Mouse (Mus musculus) limb, embryonic 12.5 days (tissue): ENCODE data around the gene Fitm1. TPM values are rescaled to one million over a fixed set of nuclear protein-coding genes. Genes with fewer than 3 reads are reported as not detected.

ENCODE experiments used
- ATAC-seq: fragments of 200-750 bp; cut with Nextera tagmentation; 2 replicates; pipeline ENCODE4 v1.8.0; 2017; ENCODE audit warnings: low read depth, moderate TSS enrichment; ENCODE audit not compliant: insufficient number of reproducible peaks, insufficient read depth, low FRiP score, low TSS enrichment
- H3K27ac ChIP-seq: fragments of 300-500 bp; sonication (generic); 2 replicates; pipeline ENCODE4 v1.5.1; 2016; ENCODE audit warnings: mild to moderate bottlenecking, moderate library complexity
- H3K27me3 ChIP-seq: fragments of 300-500 bp; sonication (generic); 2 replicates; pipeline ENCODE4 v1.6.1; 2016; ENCODE audit warnings: mild to moderate bottlenecking, moderate library complexity
- H3K36me3 ChIP-seq: fragments of 300-500 bp; sonication (generic); 2 replicates; pipeline ENCODE4 v1.6.1; 2016; ENCODE audit warnings: mild to moderate bottlenecking, moderate library complexity
- H3K4me1 ChIP-seq: fragments of 300-500 bp; sonication (generic); replicated peaks from 2 replicates; pipeline ENCODE4 v1.6.1; 2016
- H3K4me2 ChIP-seq: fragments of 300-500 bp; sonication (generic); 2 replicates; pipeline ENCODE4 v1.6.1; 2016; ENCODE audit warnings: mild to moderate bottlenecking, moderate library complexity
- H3K4me3 ChIP-seq: fragments of 300-500 bp; sonication (generic); replicated peaks from 2 replicates; pipeline ENCODE4 v1.5.1; 2016; ENCODE audit warnings: mild to moderate bottlenecking
- H3K9ac ChIP-seq: fragments of 300-500 bp; sonication (generic); replicated peaks from 2 replicates; pipeline ENCODE4 v1.6.1; 2016; ENCODE audit warnings: mild to moderate bottlenecking, moderate library complexity
- H3K9me3 ChIP-seq: fragments of 300-500 bp; sonication (generic); 2 replicates; pipeline ENCODE4 v1.6.1; 2016; ENCODE audit warnings: mild to moderate bottlenecking, moderate library complexity
- WGBS: fragments of 180-500 bp; shearing (Covaris S2); methylation state at CpG from one replicate; pipeline ENCODE4 v1.1.7; 2016; 5-methylcytosine and 5-hydroxymethylcytosine counted together
- polyA plus RNA-seq: library from polyadenylated mRNA; unstranded; fragments of >200 nt; fragmentation: Nextera tagmentation; extraction: Ambion mirVana; gene quantifications from 2 replicates; pipeline ENCODE4 v1.2.1, GENCODE M21; 2016

Gene Fitm1
- polyA plus RNA-seq, 1 experiment from 2014 or later: 16.0 TPM

DNA sequence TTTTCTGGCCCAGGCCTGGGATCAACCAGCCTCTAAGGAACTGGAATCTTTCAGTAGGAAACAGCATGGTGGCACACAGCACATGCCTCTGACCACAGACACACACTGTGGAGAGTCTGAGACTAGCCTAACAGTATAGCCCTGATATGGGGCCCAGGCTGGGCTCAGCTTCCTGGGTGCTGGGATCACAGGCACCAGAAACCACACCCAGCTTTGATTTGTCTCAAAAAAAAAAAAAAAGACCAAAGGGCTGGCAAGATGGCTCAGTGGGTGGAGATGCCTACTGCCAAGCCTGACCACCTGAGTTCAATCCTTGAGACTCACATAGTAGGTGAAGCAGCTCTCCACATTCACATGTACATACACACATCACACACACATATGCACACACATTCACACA, 20.8 kb upstream of the Fitm1 start:
- H3K4me1 ChIP-seq: no peaks in the 10 kb centered on the region
- H3K27me3 ChIP-seq: no peaks in the 10 kb centered on the region
- no peak overlapping the region for H3K27ac ChIP-seq
- no peak overlapping the region for H3K4me2 ChIP-seq
- peaks cover 12% of the 10 kb centered on the region for H3K36me3 ChIP-seq
- no peak overlapping the region for H3K9ac ChIP-seq
- ATAC-seq: no peak
- no peaks in the 10 kb centered on the region for H3K9me3 ChIP-seq
- no peak overlapping the region for H3K4me3 ChIP-seq

DNA sequence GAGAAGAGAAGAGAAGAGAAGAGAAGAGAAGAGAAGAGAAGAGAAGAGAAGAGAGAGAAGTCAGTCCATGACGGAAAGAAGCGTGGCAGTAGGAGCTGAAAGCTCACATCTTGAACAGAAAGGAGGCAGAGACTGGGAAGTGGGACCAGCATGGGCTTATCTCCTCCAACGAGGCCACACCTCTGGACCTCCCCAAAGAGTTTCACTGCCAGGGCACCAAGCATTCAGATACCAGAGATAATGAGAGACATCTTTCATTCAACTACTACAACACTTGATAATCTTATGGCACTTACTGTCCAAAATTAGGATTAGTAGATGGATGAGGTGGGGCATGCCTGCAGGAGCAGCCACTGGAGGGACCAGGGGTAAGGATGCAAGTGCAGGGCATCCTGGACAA, 19.6 kb upstream of the Fitm1 start:
- Histone ChIP-seq H3K4me3 (no peak overlapping the region), H3K9me3 (no peaks in the 10 kb centered on the region), H3K36me3 (0 out of 2 replicates have a peak, but pooled peaks cover under 1% of the 10 kb centered on the region), H3K9ac (no peak overlapping the region), H3K27me3 (no peaks in the 10 kb centered on the region), H3K4me1 (no peaks in the 10 kb centered on the region), H3K4me2 (no peak overlapping the region), H3K27ac (no peak overlapping the region)
- ATAC-seq: no peak
- 83% methylated on average over 3 of the region's 3 CpGs for WGBS

DNA sequence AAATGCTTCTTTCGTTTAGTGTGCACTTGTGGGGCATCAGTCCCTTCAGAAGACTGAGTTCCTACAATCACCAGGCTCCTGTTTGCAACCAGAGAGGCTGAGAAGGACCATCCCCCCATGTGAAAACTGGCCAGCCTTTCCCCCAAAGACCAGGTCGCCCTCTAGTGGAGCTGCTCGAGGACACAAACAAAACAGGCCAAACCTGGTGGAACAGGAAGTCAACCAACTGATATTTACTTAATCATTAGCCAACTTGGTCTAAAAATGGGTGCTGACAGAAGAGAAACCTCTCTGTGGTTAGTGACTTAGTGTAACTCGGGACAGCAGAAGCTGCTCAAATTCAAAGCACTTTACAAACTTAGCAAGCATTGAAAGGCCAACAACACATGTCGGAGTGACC, 18.4 kb upstream of the Fitm1 start:
- H3K27me3 ChIP-seq: no peaks in the 10 kb centered on the region
- H3K4me1 ChIP-seq: peaks cover 11% of the 10 kb centered on the region
- no peaks in the 10 kb centered on the region for H3K9me3 ChIP-seq
- H3K4me3 ChIP-seq: no peak overlapping the region
- no peaks in the 10 kb centered on the region for H3K36me3 ChIP-seq
- no peak overlapping the region for H3K9ac ChIP-seq
- H3K4me2 ChIP-seq: no peak overlapping the region
- 27% methylated on average over 5 of the region's 5 CpGs for WGBS
- no peak overlapping the region for H3K27ac ChIP-seq
- no peak for ATAC-seq

DNA sequence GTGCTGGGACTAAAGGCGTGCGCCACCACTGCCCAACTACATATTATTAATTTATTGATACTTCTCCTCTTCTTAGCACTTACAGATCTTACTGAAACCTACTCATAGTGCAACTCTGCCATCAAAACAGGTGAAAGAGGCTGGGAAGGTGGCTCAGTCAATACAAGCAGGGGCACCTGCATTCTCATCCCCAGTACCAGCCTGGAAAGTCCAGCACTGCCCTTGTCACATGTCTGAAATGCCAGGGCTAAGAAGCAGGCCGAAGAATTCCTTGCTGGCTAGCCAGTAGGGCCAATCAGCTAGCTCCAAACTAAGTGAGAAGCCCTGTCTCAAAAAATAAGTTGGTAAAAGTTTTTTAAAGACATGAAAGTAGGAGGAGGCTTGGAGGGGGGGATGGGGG, 17.8 kb upstream of the Fitm1 start:
- ATAC-seq: no peak
- H3K9ac ChIP-seq: no peak overlapping the region
- H3K4me1 ChIP-seq: peaks cover 14% of the 10 kb centered on the region
- H3K27ac ChIP-seq: no peak overlapping the region
- no peaks in the 10 kb centered on the region for H3K27me3 ChIP-seq
- H3K36me3 ChIP-seq: no peaks in the 10 kb centered on the region
- WGBS: 84% methylated on average over 3 of the region's 3 CpGs
- no peak overlapping the region for H3K4me3 ChIP-seq
- no peak overlapping the region for H3K4me2 ChIP-seq
- no peaks in the 10 kb centered on the region for H3K9me3 ChIP-seq

DNA sequence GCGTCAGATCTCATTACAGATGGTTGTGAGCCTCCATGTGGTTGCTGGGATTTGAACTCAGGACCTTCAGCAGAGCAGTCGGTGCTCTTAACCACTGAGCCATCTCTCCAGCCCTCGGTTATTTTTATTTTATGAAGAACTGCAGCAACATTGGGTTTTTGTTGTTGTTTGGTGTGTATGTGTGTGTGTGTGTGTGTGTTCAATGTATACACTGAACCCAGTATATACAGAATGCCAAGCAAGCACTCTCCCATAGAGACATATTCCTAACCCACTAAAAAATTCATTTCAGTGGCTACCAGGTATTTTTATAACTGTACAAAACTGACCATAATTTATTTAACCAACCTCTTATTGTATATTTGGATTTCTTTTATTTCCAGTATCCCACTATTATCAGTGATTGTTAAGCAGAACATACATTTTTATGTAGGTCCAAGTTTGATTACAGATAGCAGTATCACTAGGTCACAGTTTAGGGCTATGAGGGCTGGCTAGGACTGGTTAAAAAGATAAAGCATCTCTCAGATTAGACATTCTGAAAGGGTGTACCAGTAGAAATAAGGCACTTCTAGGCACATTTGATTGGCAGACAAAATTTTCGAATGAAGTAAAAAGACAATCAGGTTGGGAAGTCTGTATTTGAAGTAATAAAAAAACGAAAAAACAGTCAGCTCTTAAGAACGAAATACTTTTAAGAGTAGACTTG, 16.5 kb upstream of the Fitm1 start:
- 55% methylated on average over 6 of the region's 6 CpGs for WGBS
- H3K27ac ChIP-seq: no peak overlapping the region; the same call in 1 of the 2 replicates
- no peak for ATAC-seq
- peak overlapping the region; percentile 86 for H3K4me2 ChIP-seq
- no peak overlapping the region; the same call in 1 of the 2 replicates for H3K9ac ChIP-seq
- no peaks in the 10 kb centered on the region for H3K27me3 ChIP-seq
- H3K4me1 ChIP-seq: peaks cover 14% of the 10 kb centered on the region
- no peaks in the 10 kb centered on the region for H3K9me3 ChIP-seq
- H3K36me3 ChIP-seq: peaks cover 9% of the 10 kb centered on the region
- peak overlapping the region; percentile 64 for H3K4me3 ChIP-seq

DNA sequence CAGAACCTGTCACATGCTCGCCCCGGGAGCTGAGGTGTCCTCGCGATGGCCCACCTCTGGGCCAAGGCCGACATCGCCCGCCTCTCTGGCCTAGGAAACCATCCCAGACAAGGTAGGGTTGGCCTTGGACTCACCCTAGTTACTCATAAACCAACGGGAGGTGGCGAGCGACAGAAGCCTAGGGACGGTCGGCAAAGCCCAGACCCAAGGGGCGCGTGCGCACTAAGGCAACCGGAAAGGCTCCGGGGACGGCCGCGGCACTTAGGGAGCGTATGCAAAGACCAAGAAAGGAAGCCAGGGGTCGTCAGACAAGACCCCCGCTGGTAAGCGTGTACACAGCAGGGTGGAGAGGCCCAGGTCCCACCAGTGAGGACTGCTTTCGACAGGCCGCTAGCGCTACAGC, 15.6 kb upstream of the Fitm1 start, which contains the start of gene Dcaf11:
Gene Dcaf11, plus strand, starts transcription at position 208 of the 403 bp plus-strand sequence.
- peak within 1 kb of the TSS; percentile 80 for H3K9ac ChIP-seq
- peak within 1 kb of the TSS; percentile 98 for H3K27ac ChIP-seq
- H3K4me1 ChIP-seq: peaks cover 14% of the 10 kb centered on the region
- peak within 1 kb of the TSS; percentile 64 for H3K4me3 ChIP-seq
- WGBS: under 1% methylated on average over 27 of the region's 27 CpGs
- H3K4me2 ChIP-seq: peak within 1 kb of the TSS; percentile 86
- no peaks in the 10 kb centered on the region for H3K9me3 ChIP-seq
- peaks cover 18% of the 10 kb centered on the region for H3K36me3 ChIP-seq
- H3K27me3 ChIP-seq: no peaks in the 10 kb centered on the region
- ATAC-seq: peak; percentile 84

DNA sequence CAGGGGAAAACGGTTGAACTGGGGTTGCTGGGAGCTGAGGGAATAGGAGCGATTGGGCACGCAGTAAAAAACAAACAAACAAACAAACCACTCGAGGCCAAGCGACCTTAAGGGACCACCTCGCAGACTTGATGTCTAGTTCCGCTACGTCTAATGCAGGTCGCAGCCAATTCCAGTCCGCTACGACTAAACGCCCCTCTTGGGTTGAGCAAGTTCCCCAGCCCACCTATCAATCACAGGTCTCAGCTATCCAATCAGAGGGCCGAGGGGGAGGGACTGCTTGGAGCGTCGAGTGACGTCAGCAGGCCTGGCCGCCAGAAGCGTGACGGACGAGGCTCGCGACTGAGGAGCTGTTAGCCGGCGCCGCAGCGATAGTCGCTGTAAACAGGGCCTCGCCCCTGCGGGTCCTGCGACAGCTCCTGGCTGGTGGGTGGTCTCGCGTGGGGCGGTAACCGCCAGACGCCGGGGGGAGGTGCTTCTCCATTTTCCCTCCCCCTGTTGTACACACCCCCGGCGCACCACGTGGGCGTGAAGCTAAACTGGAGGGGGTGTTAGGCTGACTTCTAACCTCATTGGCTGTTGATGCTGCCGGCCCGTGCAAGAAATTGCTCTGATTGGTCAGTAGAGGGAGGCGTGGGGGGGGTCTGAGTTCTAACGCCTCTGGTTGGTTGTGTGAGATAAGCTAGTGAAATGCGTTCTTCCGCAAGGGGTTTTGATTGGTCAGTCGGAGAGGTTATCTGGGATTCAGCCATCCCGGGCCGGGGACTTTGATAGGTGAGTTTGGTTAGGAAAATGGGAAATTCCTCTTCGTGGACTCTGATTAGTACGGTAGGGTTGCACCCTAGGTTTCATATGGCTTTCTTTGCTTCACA, 15.0 kb upstream of the Fitm1 start, which contains the start of gene A730061H03Rik:
Gene A730061H03Rik, minus strand, starts transcription at position 205 of the 872 bp plus-strand sequence.
- peaks cover 24% of the 10 kb centered on the region for H3K36me3 ChIP-seq
- H3K9ac ChIP-seq: peak within 1 kb of the TSS; percentile 80
- H3K4me1 ChIP-seq: peaks cover 14% of the 10 kb centered on the region
- H3K4me2 ChIP-seq: peak within 1 kb of the TSS; percentile 86
- under 1% methylated on average over 51 of the region's 51 CpGs for WGBS
- H3K9me3 ChIP-seq: no peaks in the 10 kb centered on the region
- H3K4me3 ChIP-seq: peak within 1 kb of the TSS; percentile 64
- peak; percentile 97 for ATAC-seq
- peak within 1 kb of the TSS; percentile 98 for H3K27ac ChIP-seq
- no peaks in the 10 kb centered on the region for H3K27me3 ChIP-seq

DNA sequence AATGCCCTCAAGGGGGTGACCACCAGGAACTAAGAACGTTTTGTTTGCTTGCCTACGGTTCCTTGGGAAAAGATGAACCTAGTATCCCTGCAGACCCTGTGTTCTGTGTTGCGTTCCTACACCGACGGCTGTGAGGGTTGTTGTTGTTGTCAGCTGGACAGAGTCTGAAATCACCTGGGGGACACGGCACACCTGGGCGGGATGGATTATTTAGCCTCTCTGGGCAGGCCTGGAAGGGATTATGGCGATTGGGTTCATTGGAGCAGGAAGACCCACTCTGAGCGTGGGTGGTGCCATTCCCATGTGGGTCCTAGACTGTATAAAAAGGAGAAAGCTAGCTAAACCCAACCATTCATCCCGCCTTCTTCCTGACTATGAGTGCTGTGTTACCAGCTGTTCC, 13.6 kb upstream of the Fitm1 start:
- no peaks in the 10 kb centered on the region for H3K9me3 ChIP-seq
- H3K9ac ChIP-seq: peak overlapping the region; percentile 66; the same call in 1 of the 2 replicates
- H3K36me3 ChIP-seq: peaks cover 39% of the 10 kb centered on the region
- no peaks in the 10 kb centered on the region for H3K27me3 ChIP-seq
- H3K4me3 ChIP-seq: peak overlapping the region; percentile 64; the same call in 1 of the 2 replicates
- peaks cover 14% of the 10 kb centered on the region for H3K4me1 ChIP-seq
- no peak overlapping the region; the same call in 1 of the 2 replicates for H3K4me2 ChIP-seq
- H3K27ac ChIP-seq: no peak overlapping the region
- no peak for ATAC-seq
- WGBS: 81% methylated on average over 10 of the region's 10 CpGs

DNA sequence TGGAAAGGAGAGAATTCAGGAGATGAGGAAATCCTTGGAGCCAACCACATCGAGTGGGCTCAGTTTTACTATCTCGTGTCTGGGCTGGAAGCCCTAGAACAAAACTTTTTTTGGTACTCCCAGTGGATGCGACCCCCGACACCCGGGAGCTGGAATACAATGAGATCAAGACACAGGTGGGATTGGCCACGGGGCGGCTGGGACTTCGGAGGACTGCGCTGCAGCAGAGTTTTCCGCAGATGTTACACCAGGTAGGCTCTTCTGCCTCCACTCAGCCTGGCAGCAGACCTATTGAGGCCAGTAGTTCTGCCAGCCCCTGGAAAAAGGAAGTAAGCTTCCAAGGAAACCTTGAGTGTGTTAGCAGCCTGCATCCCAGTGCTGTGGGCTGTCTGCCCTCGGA, 12.2 kb upstream of the Fitm1 start:
- H3K9me3 ChIP-seq: no peaks in the 10 kb centered on the region
- no peak overlapping the region for H3K9ac ChIP-seq
- WGBS: 88% methylated on average over 11 of the region's 11 CpGs

DNA sequence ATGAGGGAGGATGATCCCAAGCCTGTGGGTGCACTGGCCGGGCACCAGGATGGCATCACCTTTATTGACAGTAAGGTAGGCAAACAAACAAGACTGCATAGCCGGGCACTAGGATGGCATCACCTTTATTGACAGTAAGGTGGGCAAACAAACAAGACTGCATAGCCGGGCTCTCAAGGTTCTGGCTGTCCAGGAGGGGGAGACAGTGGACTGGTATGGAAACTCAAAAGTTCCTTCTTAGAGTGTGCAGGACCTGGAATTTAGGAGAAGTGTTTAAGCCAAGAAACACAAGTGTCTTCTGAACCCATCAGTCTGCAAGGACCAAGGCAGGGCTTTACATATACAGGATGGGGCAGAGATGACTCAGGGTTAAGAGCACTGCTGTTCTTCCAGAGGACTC, 9.7 kb upstream of the Fitm1 start:
- no peak for ATAC-seq
- Histone ChIP-seq H3K27ac (no peak overlapping the region), H3K36me3 (peaks cover 75% of the 10 kb centered on the region), H3K4me1 (peaks cover 14% of the 10 kb centered on the region), H3K9me3 (no peaks in the 10 kb centered on the region), H3K9ac (no peak overlapping the region), H3K27me3 (no peaks in the 10 kb centered on the region), H3K4me3 (no peak overlapping the region), H3K4me2 (no peak overlapping the region)
- WGBS: 88% methylated on average over 3 of the region's 3 CpGs

More for the DNA sequence above, 12.2 kb upstream of the Fitm1 start:
- Histone ChIP-seq H3K27me3 (no peaks in the 10 kb centered on the region), H3K4me3 (no peak overlapping the region), H3K4me1 (peaks cover 14% of the 10 kb centered on the region), H3K36me3 (peaks cover 52% of the 10 kb centered on the region), H3K27ac (no peak overlapping the region), H3K4me2 (no peak overlapping the region)
- ATAC-seq: no peak

DNA sequence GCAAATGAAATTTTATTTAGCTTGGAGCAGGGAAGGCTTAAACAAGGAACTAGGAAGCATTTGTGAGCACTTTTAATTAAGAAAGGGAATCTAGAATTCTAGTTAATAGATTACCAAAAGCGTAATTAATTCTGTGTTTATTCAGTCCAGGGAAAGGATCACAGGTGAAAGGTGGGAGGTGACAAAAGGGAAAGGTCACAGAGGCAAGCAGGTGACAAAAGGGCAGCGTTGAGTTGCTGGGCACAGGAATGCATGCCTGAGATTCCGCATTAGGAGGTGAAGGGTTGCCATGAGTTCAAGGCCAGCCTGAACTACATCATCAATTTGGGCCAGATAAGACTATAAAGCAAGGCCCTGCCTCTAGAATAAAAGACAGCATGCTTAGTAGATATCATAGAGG, 7.9 kb upstream of the Fitm1 start:
- H3K4me3 ChIP-seq: no peak overlapping the region
- H3K4me2 ChIP-seq: no peak overlapping the region
- no peak for ATAC-seq
- no peak overlapping the region for H3K9ac ChIP-seq
- H3K4me1 ChIP-seq: no peaks in the 10 kb centered on the region
- no peaks in the 10 kb centered on the region for H3K27me3 ChIP-seq
- peaks cover 78% of the 10 kb centered on the region for H3K36me3 ChIP-seq
- H3K9me3 ChIP-seq: no peaks in the 10 kb centered on the region
- WGBS: 89% methylated on average over 3 of the region's 3 CpGs
- H3K27ac ChIP-seq: no peak overlapping the region
